Mouse (Mus musculus): ENCODE measurements around the gene Pigc.

GRCm38 (mm10) chr1:162008631-162009067, 39.7 kb downstream of the Pigc start:
- TF ChIP-seq CTCF (IDR thresholded peaks at IDR 0.05; ENCODE audit: low read depth), result no peak
- no peak for TF ChIP-seq EP300 (IDR thresholded peaks at IDR 0.05; ENCODE audit: low read depth)
